Mouse (Mus musculus): ENCODE data around the gene Adprh.

Adprh gene

GRCm38 (mm10) chr16:38452442-38453202 is at the start of gene Adprh:
Adprh (minus strand) TSS chr16:38452703.
- peak; percentile 87 for DNase-seq

GRCm38 (mm10) chr16:38496604-38497140 is 44.2 kb upstream of the Adprh start:
- DNase-seq = no peak

GRCm38 (mm10) chr16:38493890-38494289 is 41.4 kb upstream of the Adprh start:
- DNase-seq = no peak

GRCm38 (mm10) chr16:38492551-38492950 is 40.0 kb upstream of the Adprh start:
- no peak for DNase-seq

- DNase-seq = peak; percentile 36
Observed at GRCm38 (mm10) chr16:38483582-38484309, 31.2 kb upstream of the Adprh start.

GRCm38 (mm10) chr16:38482780-38483562 is 30.5 kb upstream of the Adprh start:
- DNase-seq = peak; percentile 74

- DNase-seq = no peak
Observed at GRCm38 (mm10) chr16:38481327-38481726, 28.8 kb upstream of the Adprh start.

GRCm38 (mm10) chr16:38478296-38478695 is 25.8 kb upstream of the Adprh start:
- no peak for DNase-seq

- peak; percentile 26 for DNase-seq
Observed at GRCm38 (mm10) chr16:38477241-38477608, 24.7 kb upstream of the Adprh start.

- DNase-seq = peak; percentile 78
Observed at GRCm38 (mm10) chr16:38476312-38477240, 24.1 kb upstream of the Adprh start.

- no peak for DNase-seq
Observed at GRCm38 (mm10) chr16:38475681-38476311, 23.3 kb upstream of the Adprh start.

GRCm38 (mm10) chr16:38474677-38475286 is 22.3 kb upstream of the Adprh start:
- no peak for DNase-seq

GRCm38 (mm10) chr16:38473661-38474060 is 21.2 kb upstream of the Adprh start:
- DNase-seq = no peak

- no peak for DNase-seq
Observed at GRCm38 (mm10) chr16:38472507-38472873, 20.0 kb upstream of the Adprh start.

GRCm38 (mm10) chr16:38471697-38472506 is 19.4 kb upstream of the Adprh start:
- no peak for DNase-seq

- no peak for DNase-seq
Observed at GRCm38 (mm10) chr16:38469437-38469836, 16.9 kb upstream of the Adprh start.

GRCm38 (mm10) chr16:38468706-38469018 is 16.2 kb upstream of the Adprh start:
- DNase-seq = no peak

- DNase-seq = no peak
Observed at GRCm38 (mm10) chr16:38467917-38468705, 15.6 kb upstream of the Adprh start.

- DNase-seq = no peak
Observed at GRCm38 (mm10) chr16:38467091-38467916, 14.8 kb upstream of the Adprh start.

All from thymus, postnatal 4 days (tissue).